Comparison of ENCODE assay signal across 8 mouse cellular contexts in genomic region chr3:109273074-109273801, GRCm38 (mm10).
DNase-seq lines count a peak whose midpoint lies in the region; ATAC-seq and TF ChIP-seq lines count a peak whose summit lies in the region.

No protein-coding gene starts in this region.

- no peaks in the 10 kb centered on the region for H3K4me1 ChIP-seq in neural tube, embryonic 11.5 days (ENCODE audit: control insufficient read depth, insufficient read depth, low read length)
- no peaks in the 10 kb centered on the region for H3K4me1 ChIP-seq in neural tube, embryonic 15.5 days
- no peaks in the 10 kb centered on the region for H3K4me1 ChIP-seq in cerebellum, adult 2 months (ENCODE audit: control insufficient read depth, insufficient read depth, low read length)

- H3K27me3 ChIP-seq in neural tube, embryonic 11.5 days (ENCODE audit: control insufficient read depth, insufficient read depth, low read length): no peaks in the 10 kb centered on the region
- H3K27me3 ChIP-seq in neural tube, embryonic 15.5 days (replicated peaks): no peaks in the 10 kb centered on the region
- H3K27me3 ChIP-seq in cerebellum, adult 2 months (ENCODE audit: control insufficient read depth, insufficient read depth, low read length): no peaks in the 10 kb centered on the region

- DNase-seq in neural tube, embryonic 11.5 days (ENCODE audit: low spot score): no peak
- peak; percentile 82 for DNase-seq in fibroblast of lung, adult 2 months (ENCODE audit: low read depth)
- DNase-seq in left cerebral cortex, adult 9 months (ENCODE audit: low spot score in 2 of 2): peak; percentile 55 to 78
- DNase-seq in right cerebral cortex, postnatal 25 days: peak; percentile 54
- DNase-seq in cerebellum, adult 2 months: no peak
- DNase-seq in gastrocnemius, adult 18-20 months (ENCODE audit: low spot score): no peak
- DNase-seq in embryo, embryonic 10.5 days (ENCODE audit: low spot score): no peak

- no peak for TF ChIP-seq CTCF in cerebellum, adult 2 months (IDR thresholded peaks at IDR 0.05; ENCODE audit: borderline replicate concordance, insufficient read depth, low read depth, low read length)

- no peak overlapping the region for H3K4me2 ChIP-seq in neural tube, embryonic 11.5 days (ENCODE audit: low read depth)
- no peak overlapping the region for H3K4me2 ChIP-seq in neural tube, embryonic 15.5 days

- no peaks in the 10 kb centered on the region for H3K9me3 ChIP-seq in neural tube, embryonic 11.5 days (ENCODE audit: control insufficient read depth, low read length)
- H3K9me3 ChIP-seq in neural tube, embryonic 15.5 days (replicated peaks): no peaks in the 10 kb centered on the region

- TF ChIP-seq POLR2A in cerebellum, adult 2 months (IDR thresholded peaks at IDR 0.05; ENCODE audit: borderline replicate concordance, insufficient read depth, low read length): no peak

- 0 out of 2 replicates have a peak overlapping the region, but pooled peaks have one; percentile 6 for H3K27ac ChIP-seq in neural tube, embryonic 11.5 days (ENCODE audit: low read depth, low read length)
- H3K27ac ChIP-seq in neural tube, embryonic 15.5 days (replicated peaks): no peak overlapping the region
- H3K27ac ChIP-seq in cerebellum, adult 2 months (ENCODE audit: insufficient read depth, low read length): no peak overlapping the region

- H3K9ac ChIP-seq in neural tube, embryonic 11.5 days (ENCODE audit: low read length): no peak overlapping the region
- H3K9ac ChIP-seq in neural tube, embryonic 15.5 days (replicated peaks): no peak overlapping the region

- peak; percentile 41; the same call in 1 of the 2 replicates for ATAC-seq in neural tube, embryonic 11.5 days (ENCODE audit: insufficient read depth, low FRiP score, low TSS enrichment)
- no peak for ATAC-seq in neural tube, embryonic 15.5 days (ENCODE audit: low FRiP score)

- H3K36me3 ChIP-seq in neural tube, embryonic 11.5 days (ENCODE audit: control insufficient read depth, insufficient read depth, low read length): no peaks in the 10 kb centered on the region
- no peaks in the 10 kb centered on the region for H3K36me3 ChIP-seq in neural tube, embryonic 15.5 days

- H3K4me3 ChIP-seq in neural tube, embryonic 11.5 days (ENCODE audit: low read depth, low read length): no peak overlapping the region
- H3K4me3 ChIP-seq in neural tube, embryonic 15.5 days (replicated peaks): no peak overlapping the region
- H3K4me3 ChIP-seq in cerebellum, adult 2 months (replicated peaks; ENCODE audit: insufficient read depth, low read depth, low read length): no peak overlapping the region

- WGBS in neural tube, embryonic 11.5 days: 54% methylated on average over 5 of the region's 5 CpGs
- 41% methylated on average over 5 of the region's 5 CpGs for WGBS in neural tube, embryonic 15.5 days
- WGBS in cerebellum, adult 2 months: 26% methylated on average over 5 of the region's 5 CpGs

Comparison
In these comparisons a context has a peak if more than half of its experiments do, and no peak if none do; other contexts are left out.
1. DNase-seq: peak in fibroblast of lung, adult 2 months (single experiment), left cerebral cortex, adult 9 months (2 of 2) and right cerebral cortex, postnatal 25 days (single experiment); none in neural tube, embryonic 11.5 days (single experiment), cerebellum, adult 2 months (0 of 2), gastrocnemius, adult 18-20 months (single experiment) and embryo, embryonic 10.5 days (single experiment).